Mouse (Mus musculus) thymus, postnatal 25 days (tissue): Measurements from ENCODE around the gene Fyb.
A peak's percentile ranks its signal among the peaks of the same experiment; 100 is the strongest.

Source experiments
- DNase-seq: peaks from one replicate; pipeline ENCODE4 v3.0.0; 2022

Fyb gene

GRCm38 (mm10) chr15:6522653-6523167, at the start of gene Fyb:
Gene Fyb, plus strand, starts transcription at chr15:6522853.
- DNase-seq, result peak; percentile 36

GRCm38 (mm10) chr15:6483561-6483960, 39.1 kb upstream of the Fyb start:
- no peak for DNase-seq

- DNase-seq, result no peak
Measured at GRCm38 (mm10) chr15:6492386-6492785, 30.3 kb upstream of the Fyb start.

- no peak for DNase-seq
Measured at GRCm38 (mm10) chr15:6498396-6499070, 24.1 kb upstream of the Fyb start.

GRCm38 (mm10) chr15:6500787-6501186, 21.9 kb upstream of the Fyb start:
- DNase-seq, result no peak

- DNase-seq, result no peak
Measured at GRCm38 (mm10) chr15:6517525-6517924, 5.1 kb upstream of the Fyb start.

- DNase-seq, result no peak
Measured at GRCm38 (mm10) chr15:6519417-6520255, 3.0 kb upstream of the Fyb start.

GRCm38 (mm10) chr15:6520505-6521155, 2.0 kb upstream of the Fyb start:
- no peak for DNase-seq

- DNase-seq, result no peak
Measured at GRCm38 (mm10) chr15:6524801-6525200, 2.1 kb downstream of the Fyb start.

- no peak for DNase-seq
Measured at GRCm38 (mm10) chr15:6525386-6525785, 2.7 kb downstream of the Fyb start.

GRCm38 (mm10) chr15:6533858-6534343, 11.2 kb downstream of the Fyb start:
- no peak for DNase-seq

GRCm38 (mm10) chr15:6534592-6534991, 11.9 kb downstream of the Fyb start:
- DNase-seq, result no peak

GRCm38 (mm10) chr15:6539639-6540338, 17.1 kb downstream of the Fyb start:
- no peak for DNase-seq

- DNase-seq, result no peak
Measured at GRCm38 (mm10) chr15:6548911-6549310, 26.3 kb downstream of the Fyb start.

- DNase-seq, result no peak
Measured at GRCm38 (mm10) chr15:6551875-6552274, 29.2 kb downstream of the Fyb start.

GRCm38 (mm10) chr15:6554742-6555141, 32.1 kb downstream of the Fyb start:
- peak; percentile 49 for DNase-seq

- peak; percentile 6 for DNase-seq
Measured at GRCm38 (mm10) chr15:6555536-6555935, 32.9 kb downstream of the Fyb start.

GRCm38 (mm10) chr15:6556272-6556671, 33.6 kb downstream of the Fyb start:
- no peak for DNase-seq

GRCm38 (mm10) chr15:6556911-6557310, 34.3 kb downstream of the Fyb start:
- DNase-seq, result no peak

GRCm38 (mm10) chr15:6557552-6557951, 34.9 kb downstream of the Fyb start:
- DNase-seq, result no peak

- DNase-seq, result no peak
Measured at GRCm38 (mm10) chr15:6559188-6559587, 36.5 kb downstream of the Fyb start.

- no peak for DNase-seq
Measured at GRCm38 (mm10) chr15:6560696-6561095, 38.0 kb downstream of the Fyb start.

GRCm38 (mm10) chr15:6562161-6562560, 39.5 kb downstream of the Fyb start:
- no peak for DNase-seq
